Mouse (Mus musculus) urinary bladder, postnatal 4 days (tissue): ENCODE results near the gene 4930447C04Rik.

Source experiments
- DNase-seq, 2 experiments: peaks; one replicate each; pipeline ENCODE4 v3.0.0; 2021 to 2022; ENCODE audit warnings: low spot score in 2 of 2

4930447C04Rik gene

GRCm38 (mm10) chr12:72943574-72944110 lies 3.1 kb upstream of the 4930447C04Rik start:
- DNase-seq = no peak

GRCm38 (mm10) chr12:72942171-72942570 lies 1.6 kb upstream of the 4930447C04Rik start:
- DNase-seq = no peak

DNA sequence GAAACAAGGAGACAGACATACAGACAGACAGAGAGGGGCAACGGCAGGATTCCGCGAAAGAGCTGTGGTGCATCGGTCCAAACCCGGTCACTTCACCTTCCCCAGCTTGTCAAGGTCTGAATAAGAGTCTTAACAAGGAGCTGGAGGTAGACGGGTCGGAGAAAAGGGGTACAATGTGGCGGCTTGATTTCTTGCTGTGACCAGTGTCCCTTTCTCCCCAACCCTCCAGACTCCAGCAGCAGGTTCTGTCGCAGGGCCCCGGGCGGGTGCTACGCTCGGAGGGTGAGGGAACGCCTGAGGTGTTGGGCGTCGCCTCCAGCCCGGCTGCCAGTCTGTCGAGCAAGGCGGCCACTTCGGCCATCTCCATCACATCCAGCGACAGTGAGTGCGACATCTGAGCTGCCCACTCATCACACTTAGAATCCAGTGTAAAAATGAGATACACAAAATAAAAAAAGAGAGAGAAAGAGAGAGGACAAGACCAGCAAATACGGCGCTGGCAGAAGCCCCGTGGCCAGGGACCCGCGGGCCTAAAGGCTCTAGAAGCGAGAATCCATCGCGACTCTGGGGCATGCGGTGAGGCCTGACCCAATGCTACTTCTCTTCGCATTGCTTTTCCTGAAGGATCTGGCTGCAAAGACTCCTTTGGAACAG lies 951 bp upstream of the 4930447C04Rik start:
- no peak for DNase-seq

DNA sequence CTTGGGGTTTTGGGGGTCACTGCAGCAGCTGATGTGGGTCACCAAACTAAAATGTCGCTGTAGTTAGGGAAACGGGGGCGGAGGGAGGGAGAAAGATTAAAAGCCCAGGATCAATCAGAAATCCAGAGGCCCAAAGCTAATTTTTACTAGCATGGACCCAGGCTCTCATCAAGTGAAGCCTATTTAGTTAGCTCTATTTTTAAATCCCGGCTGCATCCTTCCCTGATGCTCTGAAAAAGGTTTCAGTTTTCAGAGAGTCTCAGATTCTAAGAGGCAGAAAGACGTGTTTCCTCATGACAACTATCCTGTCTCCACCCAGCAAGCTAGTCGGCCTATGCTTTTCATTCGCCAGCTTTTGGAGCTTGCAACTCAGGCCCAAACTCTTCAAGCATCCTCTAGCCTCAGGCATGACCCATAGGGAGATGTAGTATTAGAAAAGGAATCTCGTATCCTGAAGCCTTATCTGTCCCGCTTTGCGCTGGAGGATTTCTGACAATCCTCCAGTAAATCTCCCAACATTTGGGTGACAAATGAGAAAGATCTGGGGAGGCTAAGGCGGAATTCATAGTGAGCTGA lies 336 bp upstream of the 4930447C04Rik start:
- DNase-seq = no peak

DNA sequence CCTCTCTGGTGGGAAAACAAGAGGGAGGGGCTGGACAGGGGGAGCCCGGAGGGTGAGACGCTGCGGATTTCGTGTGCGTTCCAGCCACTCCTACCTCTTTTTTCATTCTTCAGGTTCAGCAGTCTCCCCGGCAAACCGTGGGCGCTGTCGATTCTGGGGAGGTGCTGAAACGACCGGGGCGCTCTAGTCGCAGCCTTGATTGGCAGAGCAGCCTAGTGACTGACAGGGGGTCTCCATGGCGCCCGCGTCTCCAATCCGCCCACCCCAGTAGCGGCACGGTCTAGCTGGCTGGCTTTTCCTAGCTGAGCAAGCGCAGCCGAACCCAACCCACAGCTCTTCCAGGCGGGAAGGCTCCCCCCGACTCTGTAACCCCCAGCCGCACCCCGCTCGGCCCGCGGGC lies 958 bp downstream of the 4930447C04Rik start, which contains the start of gene Six6:
Six6 (plus strand) TSS at position 277 of the 400 bp plus-strand sequence.
- DNase-seq = no peak

DNA sequence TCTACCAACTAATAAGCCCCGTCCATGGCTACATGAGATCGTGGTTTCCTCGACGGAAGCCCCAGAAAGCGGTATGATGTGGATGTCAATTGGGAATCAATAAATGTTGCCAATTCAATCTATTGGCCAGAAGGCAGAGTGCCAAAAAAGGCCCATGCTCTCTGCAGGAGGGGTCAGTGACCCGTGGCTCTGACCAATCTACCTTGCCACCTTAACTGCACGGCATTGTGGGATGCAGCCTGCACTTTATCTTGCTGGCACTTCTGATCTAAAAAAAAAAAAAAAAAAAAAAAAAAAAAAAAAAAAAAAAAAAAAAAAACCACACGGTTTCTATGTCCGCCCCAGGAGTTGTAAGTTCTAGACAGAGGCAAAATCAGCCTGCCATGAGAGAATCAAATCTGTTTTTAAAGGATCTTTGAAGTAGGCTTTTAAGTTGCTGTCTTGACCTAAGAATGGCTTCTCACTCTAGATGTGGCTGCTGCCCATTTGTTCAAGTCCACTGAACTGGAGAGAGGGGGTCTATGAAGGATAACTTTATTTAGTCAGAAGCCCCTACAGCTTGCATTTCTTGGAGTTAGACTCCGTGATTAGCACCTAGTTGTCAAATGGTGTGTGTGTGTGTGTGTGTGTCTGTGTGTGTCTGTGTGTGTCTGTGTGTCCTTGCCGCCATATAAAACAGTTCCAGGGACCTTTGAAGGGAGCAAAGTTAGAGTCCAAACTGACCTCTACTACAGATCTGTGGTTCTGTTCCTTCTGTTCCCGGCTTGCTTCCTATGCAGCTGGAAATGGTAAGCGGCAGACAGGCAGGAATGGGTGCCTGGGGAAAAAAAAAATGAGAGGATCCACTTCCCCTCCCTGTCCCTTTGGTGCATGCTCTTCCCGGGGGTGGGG lies 1.7 kb downstream of the 4930447C04Rik start:
- no peak for DNase-seq

DNA sequence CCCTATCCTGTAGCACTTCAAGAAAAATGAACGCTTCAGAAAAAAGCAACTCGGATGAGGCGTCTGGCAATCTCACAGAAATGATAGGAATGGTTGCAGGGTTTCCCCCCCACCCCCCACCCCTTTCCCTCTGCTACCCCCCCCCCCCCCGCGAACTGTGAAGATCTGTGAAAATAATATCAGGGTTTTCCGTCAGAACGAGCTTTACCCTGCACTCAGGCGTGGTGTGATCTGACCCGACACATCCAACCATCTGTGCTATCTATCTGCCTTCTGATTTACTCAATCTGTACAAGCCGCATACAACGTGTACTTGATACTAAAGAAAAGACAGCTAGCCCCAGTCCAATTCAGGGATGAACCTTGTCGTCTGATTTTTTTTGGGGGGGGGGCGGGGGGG lies 2.4 kb downstream of the 4930447C04Rik start:
- DNase-seq = no peak

DNA sequence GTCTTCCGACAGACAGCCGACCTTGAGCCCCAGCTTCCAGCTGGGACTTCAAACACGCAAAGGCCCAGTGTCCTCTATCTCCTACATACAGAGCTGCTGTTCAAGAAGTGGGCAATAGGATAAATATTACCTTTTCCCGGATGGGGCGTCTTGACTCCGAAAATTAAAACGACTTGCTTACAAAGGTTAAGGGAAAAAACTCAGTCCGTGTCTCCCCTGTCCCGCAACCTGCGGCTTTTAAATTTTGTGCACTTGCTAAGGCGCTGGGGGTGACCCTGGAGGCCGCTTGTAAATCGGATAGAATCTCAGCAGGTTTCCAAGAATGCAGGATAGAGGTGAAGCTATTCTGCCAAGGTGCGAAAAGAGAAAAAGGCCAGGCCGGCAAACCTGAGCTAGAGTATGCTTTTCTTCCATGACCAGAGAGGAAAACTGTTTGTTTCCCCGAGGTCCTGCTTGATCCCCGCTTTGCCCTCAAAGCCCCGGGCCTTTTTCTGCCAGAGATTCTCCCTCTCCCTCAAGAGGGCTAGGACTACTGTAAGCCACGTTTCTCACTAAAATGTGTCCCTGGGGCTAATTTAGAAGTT lies 2.9 kb downstream of the 4930447C04Rik start:
- no peak for DNase-seq

- DNase-seq = no peak
Measured at GRCm38 (mm10) chr12:72936751-72937150, 3.8 kb downstream of the 4930447C04Rik start.

- peak in 1 of 2 experiments; percentile 39 for DNase-seq
Measured at GRCm38 (mm10) chr12:72917159-72917993, 23.2 kb downstream of the 4930447C04Rik start.

DNA sequence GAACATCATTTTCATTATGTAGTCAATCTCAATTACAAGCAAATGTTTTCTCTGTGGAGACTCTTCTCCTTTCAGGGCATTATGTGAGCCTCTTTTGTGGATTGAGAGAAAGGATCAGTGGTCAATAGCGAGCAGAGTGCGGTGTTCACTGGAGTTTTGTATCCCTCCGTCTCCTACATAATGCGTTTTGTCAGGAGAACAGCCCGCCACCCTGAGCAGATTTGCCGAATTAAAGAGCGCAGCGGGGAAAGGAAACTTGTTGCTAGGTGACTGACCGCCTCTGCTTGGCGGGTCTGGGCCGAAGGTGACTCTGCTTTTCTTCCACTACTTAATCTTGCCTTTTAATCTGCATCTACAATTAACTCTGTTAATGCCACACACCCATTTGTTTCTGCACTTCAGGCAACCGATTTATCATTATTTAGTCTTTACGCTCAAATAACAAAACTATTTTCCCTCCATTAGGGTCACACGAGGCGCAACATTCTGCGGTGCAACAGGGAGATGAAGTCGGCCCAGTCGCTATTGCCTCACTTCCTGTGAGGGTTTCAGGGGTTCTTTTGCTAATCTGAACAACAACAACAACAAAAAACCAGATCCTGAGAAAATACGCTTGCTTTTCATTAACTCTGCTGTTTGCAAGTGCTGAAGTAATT lies 86.1 kb downstream of the 4930447C04Rik start:
- DNase-seq = no peak

DNA sequence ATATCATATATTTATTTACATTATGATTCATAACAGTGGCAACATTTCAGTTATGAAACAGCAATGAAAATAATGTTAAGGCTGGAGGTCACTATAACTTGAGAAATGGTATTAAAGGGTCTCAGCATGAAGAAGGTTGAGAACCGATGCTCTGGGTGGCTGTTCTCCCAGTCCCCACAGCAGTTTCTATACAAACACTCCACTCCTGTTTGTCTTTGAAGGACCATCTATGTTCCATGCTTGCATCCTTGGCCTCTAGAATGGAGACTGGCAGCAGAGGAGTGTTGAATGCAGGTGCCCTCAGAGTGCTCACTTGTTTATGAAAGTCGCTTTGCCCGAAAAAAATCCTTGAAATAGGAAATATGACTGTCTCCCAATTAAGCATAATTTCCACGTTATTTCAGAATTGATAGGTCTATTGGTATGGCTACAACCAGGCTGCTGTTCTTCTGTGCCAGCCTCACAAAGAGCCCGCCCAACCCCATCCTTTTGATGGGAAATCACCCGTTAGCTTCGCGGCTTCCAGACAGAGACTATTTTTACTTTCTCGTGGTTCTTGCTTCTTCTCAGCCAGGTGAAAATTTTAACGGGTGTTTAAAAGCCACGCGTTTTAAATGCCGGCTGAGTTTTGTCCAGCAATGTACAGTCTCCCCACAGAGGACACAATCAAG lies 87.0 kb downstream of the 4930447C04Rik start:
- DNase-seq = no peak

DNA sequence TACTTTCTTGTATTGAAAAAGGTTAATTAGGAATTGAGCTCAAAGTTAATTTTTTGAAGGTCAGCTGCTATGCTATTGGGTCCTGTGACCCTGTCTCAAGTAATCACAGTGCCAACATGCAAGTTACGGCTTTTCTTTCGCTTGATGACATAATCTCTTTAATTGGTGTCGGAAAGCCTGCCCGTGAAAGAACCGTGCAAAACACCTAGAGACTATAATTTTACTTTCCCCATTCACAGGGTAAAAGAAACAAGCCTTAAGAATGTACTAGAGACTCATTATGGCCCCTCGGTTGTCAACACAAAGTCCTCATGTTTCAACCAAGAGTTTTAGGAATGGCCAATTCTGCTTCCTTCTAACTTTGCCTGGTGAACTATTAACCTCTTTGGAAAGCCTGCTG lies 88.3 kb downstream of the 4930447C04Rik start:
- no peak for DNase-seq

GRCm38 (mm10) chr12:72850146-72850545 lies 90.4 kb downstream of the 4930447C04Rik start:
- no peak for DNase-seq

DNA sequence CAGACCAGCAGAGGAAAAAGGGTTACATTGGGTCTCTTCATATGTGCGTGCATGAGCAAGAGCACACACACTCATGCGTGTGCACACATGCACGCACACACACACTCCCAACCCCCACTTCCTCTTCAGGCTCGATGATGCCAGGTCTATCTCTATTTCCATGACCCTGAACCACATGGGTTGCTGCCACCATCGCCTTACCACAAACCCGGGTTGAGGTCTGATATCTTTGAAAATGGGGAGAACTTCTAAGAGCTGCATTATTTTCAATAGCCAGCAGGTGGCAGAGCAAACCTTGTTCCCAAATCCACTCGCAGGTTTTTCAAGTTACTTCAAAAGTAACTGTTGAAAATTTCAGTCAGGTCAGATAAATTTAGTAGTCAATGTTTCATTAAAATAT lies 92.8 kb downstream of the 4930447C04Rik start:
- DNase-seq = no peak

GRCm38 (mm10) chr12:72845946-72846345 lies 94.6 kb downstream of the 4930447C04Rik start:
- no peak for DNase-seq

DNA sequence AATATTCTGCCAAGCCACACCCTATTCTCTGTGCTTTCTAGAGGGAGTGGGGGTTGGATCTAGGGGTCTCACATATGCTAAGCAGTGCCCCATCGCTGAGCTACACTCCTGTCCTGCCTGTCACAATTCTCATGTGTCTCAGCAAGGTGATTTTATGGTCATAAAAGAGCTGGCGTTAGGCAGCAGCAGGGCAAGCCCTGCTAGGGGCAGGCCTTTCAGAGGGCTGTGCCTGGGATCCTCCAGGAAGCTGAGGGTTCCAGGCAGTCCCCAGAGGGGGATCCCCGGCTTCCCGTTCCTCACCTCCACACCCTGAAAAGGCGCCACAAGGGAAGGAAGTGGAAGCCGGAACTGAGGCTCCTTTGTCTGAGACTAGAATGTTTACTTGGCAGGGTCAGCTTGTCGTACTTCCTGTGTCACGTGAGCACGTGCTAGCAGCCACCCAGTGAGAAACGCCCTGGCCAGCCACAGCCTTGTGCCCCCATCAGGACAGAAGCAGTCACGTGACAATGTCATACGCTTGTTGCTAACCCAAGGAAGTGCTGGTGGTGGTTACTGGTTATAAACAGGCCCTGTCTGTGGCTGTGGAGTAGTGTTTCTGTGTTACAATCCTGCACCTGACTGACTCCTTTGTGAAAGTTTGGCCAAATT lies 96.5 kb downstream of the 4930447C04Rik start:
- no peak for DNase-seq

DNA sequence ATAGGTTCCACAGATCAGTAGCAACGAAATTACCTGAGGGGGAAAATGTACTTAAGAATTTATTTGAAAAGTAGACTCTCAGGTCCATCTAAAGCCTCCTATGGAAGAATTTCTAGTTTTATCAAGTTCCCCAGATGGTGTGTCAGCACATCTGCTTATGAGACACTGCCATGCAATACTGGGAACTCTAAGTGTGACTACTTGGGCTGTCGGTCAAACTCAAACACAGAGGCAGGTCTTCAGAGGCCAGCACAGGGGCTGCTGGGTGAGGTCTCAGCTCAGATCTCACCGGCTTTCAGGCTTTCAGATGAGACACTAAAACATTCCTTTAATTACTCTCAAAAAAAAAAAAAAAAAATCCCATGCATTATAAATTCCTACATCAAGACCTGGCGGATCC lies 97.0 kb downstream of the 4930447C04Rik start:
- no peak for DNase-seq

- no peak for DNase-seq
Measured at GRCm38 (mm10) chr12:72843135-72843534, 97.4 kb downstream of the 4930447C04Rik start.
